ENCODE assay signal across 13 mouse cellular contexts in the genomic region with DNA sequence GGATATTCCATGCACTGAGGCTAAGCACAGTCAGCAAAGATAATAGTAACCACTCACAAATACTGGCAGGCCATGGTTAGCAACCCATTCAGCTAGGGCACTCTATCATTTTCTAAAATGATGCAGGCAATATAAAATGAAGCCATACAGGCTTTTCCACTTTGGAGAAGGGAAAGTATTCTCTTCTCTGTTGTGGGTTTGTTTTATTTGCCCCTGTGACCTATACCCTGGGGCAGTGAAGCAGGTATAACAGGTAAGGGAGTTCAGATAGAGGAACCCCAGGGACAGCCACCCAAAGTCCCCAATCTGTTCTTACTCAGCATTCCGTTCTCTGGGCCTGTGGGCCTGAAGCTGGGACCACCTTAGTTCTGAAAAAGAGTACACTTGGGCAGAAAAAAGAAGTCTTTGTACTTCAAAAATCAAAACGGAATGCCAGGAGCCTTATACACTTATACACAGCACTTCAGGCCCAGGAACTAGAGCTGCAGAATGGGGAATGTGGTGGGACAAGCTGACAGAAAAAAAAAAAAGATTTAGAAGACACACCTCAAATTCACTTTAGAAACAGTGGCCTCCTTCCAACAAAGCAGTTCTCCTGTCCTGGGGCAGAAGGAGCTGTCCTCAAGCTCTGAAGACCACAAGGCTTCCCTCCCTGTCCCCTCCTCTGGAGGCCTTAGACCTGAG.
"Had no signal": no experiment of that assay in that cellular context is flagged by ENCODE, and none has a peak within 500 bp of the region (broad histone marks: within the 10 kb centered on the region; RNA-seq: fewer than 3 reads in every experiment).

No protein-coding gene starts in this region.

- H3K9me3 ChIP-seq: intestine, embryonic 15.5 days; kidney, embryonic 15.5 days; liver, embryonic 13.5 days had no signal

- DNase-seq: kidney, adult 11 months; kidney, adult 8-10 months; kidney, postnatal 10 days; kidney, postnatal 36 days; layer of hippocampus, postnatal 36 days; liver, embryonic 13.5 days; lung, adult 2 months; midbrain, embryonic 14.5 days; thymus, postnatal 25 days had no signal

- H3K9ac ChIP-seq: intestine, embryonic 15.5 days; kidney, embryonic 15.5 days; liver, embryonic 13.5 days had no signal

- H3K27ac ChIP-seq: intestine, embryonic 15.5 days; kidney, embryonic 15.5 days; left cerebral cortex, adult 2 months; liver, embryonic 13.5 days had no signal

- H3K36me3 ChIP-seq: intestine, embryonic 15.5 days; liver, embryonic 13.5 days had no signal

- H3K27me3 ChIP-seq: intestine, embryonic 15.5 days; kidney, embryonic 15.5 days; liver, embryonic 13.5 days had no signal

- ATAC-seq: intestine, embryonic 15.5 days had no signal

- H3K4me2 ChIP-seq: intestine, embryonic 15.5 days; kidney, embryonic 15.5 days; liver, embryonic 13.5 days; midbrain, embryonic 11.5 days had no signal

- H3K4me1 ChIP-seq: liver, embryonic 13.5 days had no signal

- H3K4me3 ChIP-seq: intestine, embryonic 15.5 days; kidney, embryonic 15.5 days; left cerebral cortex, adult 2 months; liver, embryonic 13.5 days had no signal
